Comparison of ENCODE assay signal across 26 mouse cellular contexts in the genomic region with DNA sequence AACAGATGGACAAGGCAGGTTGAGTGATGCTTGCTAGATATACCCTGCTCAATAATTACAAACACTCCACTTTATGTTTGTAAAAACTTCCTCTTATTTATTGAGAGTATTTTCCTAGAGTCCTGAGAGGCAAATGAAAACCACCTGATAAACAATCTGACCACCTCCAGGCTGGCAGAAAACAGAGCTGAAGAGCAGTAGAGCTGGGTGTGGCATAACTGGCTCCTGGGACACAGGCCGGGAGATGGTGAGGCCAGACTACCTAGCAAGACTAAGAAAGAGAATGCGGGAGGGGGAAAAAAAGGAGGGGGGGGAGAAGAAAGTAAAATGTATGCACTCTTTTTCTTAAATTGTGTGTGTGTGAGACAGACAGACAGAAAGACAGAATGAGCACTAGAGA. TPM values are rescaled to one million over a fixed set of nuclear protein-coding genes. Genes with fewer than 3 reads are reported as not detected.
DNase-seq lines count a peak whose midpoint lies in the region; ATAC-seq lines count a peak whose summit lies in the region.
"Had no signal": no experiment of that assay in that cellular context is flagged by ENCODE, and none has a peak within 500 bp of the region (broad histone marks: within the 10 kb centered on the region; RNA-seq: fewer than 3 reads in every experiment).

No protein-coding gene starts in this region.

- H3K4me2 ChIP-seq in liver, embryonic 12.5 days, result no peak overlapping the region
- H3K4me2 ChIP-seq: embryonic facial prominence, embryonic 12.5 days; forebrain, embryonic 13.5 days; forebrain, embryonic 15.5 days had no signal

- no peaks in the 10 kb centered on the region for H3K9me3 ChIP-seq in liver, embryonic 12.5 days (replicated peaks)
- H3K9me3 ChIP-seq: embryonic facial prominence, embryonic 10.5 days; embryonic facial prominence, embryonic 12.5 days; forebrain, embryonic 13.5 days; forebrain, embryonic 15.5 days had no signal

- peak; percentile 74 for DNase-seq in heart, adult 11 months
- DNase-seq in heart, postnatal 4 days, result no peak
- peak; percentile 27 for DNase-seq in liver
- DNase-seq in testis, postnatal 10 days (ENCODE audit: low spot score), result peak; percentile 15
- DNase-seq in testis, postnatal 14 days (ENCODE audit: low spot score), result no peak
- no peak for DNase-seq in adrenal gland, postnatal 25 days
- DNase-seq: adrenal gland, adult 2 months; adrenal gland, postnatal 10 days; adrenal gland, postnatal 36 days; B cell, adult 2 months; cerebellum, adult 11-12 months; cerebellum, adult 9-10 months; cerebellum, postnatal 10 days; cerebellum, postnatal 25 days had no signal

- no peak overlapping the region for H3K27ac ChIP-seq in liver, embryonic 12.5 days
- H3K27ac ChIP-seq: embryonic facial prominence, embryonic 10.5 days; embryonic facial prominence, embryonic 12.5 days; forebrain, embryonic 13.5 days; forebrain, embryonic 15.5 days had no signal

- WGBS in liver, embryonic 12.5 days (ENCODE audit: insufficient replicate concordance), result 36% methylated on average over 2 of the region's 2 CpGs

- ATAC-seq in liver, embryonic 12.5 days, result no peak; the same call in 1 of the 2 replicates
- peak; percentile 77 for ATAC-seq in megakaryocyte-erythroid progenitor cell, adult 5-6 weeks (replicated peaks; ENCODE audit: low FRiP score, low TSS enrichment, poor library complexity, severe bottlenecking)
- ATAC-seq: forebrain, embryonic 13.5 days; forebrain, embryonic 15.5 days; forebrain, postnatal 0 days had no signal

- H3K27me3 ChIP-seq in liver, embryonic 12.5 days (replicated peaks), result no peaks in the 10 kb centered on the region
- H3K27me3 ChIP-seq: embryonic facial prominence, embryonic 12.5 days; forebrain, embryonic 13.5 days; forebrain, embryonic 15.5 days had no signal

- H3K36me3 ChIP-seq in liver, embryonic 12.5 days, result no peaks in the 10 kb centered on the region
- H3K36me3 ChIP-seq: forebrain, embryonic 15.5 days had no signal

- H3K4me1 ChIP-seq in liver, embryonic 12.5 days, result peaks cover 18% of the 10 kb centered on the region
- H3K4me1 ChIP-seq: embryonic facial prominence, embryonic 10.5 days; embryonic facial prominence, embryonic 12.5 days had no signal

- no peak overlapping the region for H3K9ac ChIP-seq in liver, embryonic 12.5 days
- H3K9ac ChIP-seq: embryonic facial prominence, embryonic 12.5 days; forebrain, embryonic 13.5 days; forebrain, embryonic 15.5 days; forebrain, postnatal 0 days had no signal

- H3K4me3 ChIP-seq in liver, embryonic 12.5 days, result no peak overlapping the region
- H3K4me3 ChIP-seq: embryonic facial prominence, embryonic 10.5 days; embryonic facial prominence, embryonic 12.5 days; erythroblast, embryonic 14.5 days; forebrain, embryonic 13.5 days; forebrain, embryonic 15.5 days had no signal

RNA-seq across cellular contexts. Expression of a gene that starts 18.5 kb away (rescaled TPM):
- 10 to 100 TPM; 15.2 to 15.4 TPM for total RNA-seq in heart, postnatal 4 days (2021)
- polyA plus RNA-seq in liver, embryonic 12.5 days (2016; fragmentation: Nextera tagmentation; extraction: Ambion mirVana), result 2.2 and 2.3 TPM in 2 replicates
- 7.5 and 14.1 TPM in 2 replicates for total RNA-seq in megakaryocyte-erythroid progenitor cell, adult 5-6 weeks (2014; fragmentation: Nextera tagmentation)
- total RNA-seq in megakaryocyte-erythroid progenitor cell, adult 5-6 weeks (2017), result 5.6 and 6.8 TPM in 2 replicates
- total RNA-seq in adrenal gland, postnatal 25 days (2021), result 13.2 and 16.7 TPM in 2 replicates

RNA-seq across cellular contexts. Expression of a gene that starts 33.9 kb away (rescaled TPM):
- 1 to 10 TPM; 5.6 to 7.5 TPM for total RNA-seq in heart, postnatal 4 days (2021)
- polyA plus RNA-seq in liver, embryonic 12.5 days (2016; fragmentation: Nextera tagmentation; extraction: Ambion mirVana), result 0.38 TPM in 1 of 2 replicates, not detected in the other
- total RNA-seq in megakaryocyte-erythroid progenitor cell, adult 5-6 weeks (2014; fragmentation: Nextera tagmentation), result not detected in 2 replicates
- total RNA-seq in megakaryocyte-erythroid progenitor cell, adult 5-6 weeks (2017), result not detected in 2 replicates
- total RNA-seq in adrenal gland, postnatal 25 days (2021), result not detected in 2 replicates
- total RNA-seq: adrenal gland, adult 2 months; adrenal gland, postnatal 36 days; ES-E14 had no signal
- polyA plus RNA-seq: adrenal gland, adult 2 months; cerebellum, adult 2 months; cortical plate, adult 2 months; erythroblast, embryonic 14.5 days; forebrain, embryonic 11.5 days; forebrain, embryonic 13.5 days; forebrain, embryonic 15.5 days had no signal

RNA-seq across cellular contexts. Expression of a gene that starts 45.7 kb away (rescaled TPM):
- total RNA-seq in heart, postnatal 4 days (2021), result 100 to 1,000 TPM; 230 to 272 TPM
- 0.25 and 0.54 TPM in 2 replicates for polyA plus RNA-seq in liver, embryonic 12.5 days (2016; fragmentation: Nextera tagmentation; extraction: Ambion mirVana)
- not detected in 2 replicates for total RNA-seq in megakaryocyte-erythroid progenitor cell, adult 5-6 weeks (2014; fragmentation: Nextera tagmentation)
- 0.05 and 0.46 TPM in 2 replicates for total RNA-seq in megakaryocyte-erythroid progenitor cell, adult 5-6 weeks (2017)
- 0.18 TPM in 1 of 2 replicates, not detected in the other for total RNA-seq in adrenal gland, postnatal 25 days (2021)
- polyA plus RNA-seq: erythroblast, embryonic 14.5 days had no signal

RNA-seq across cellular contexts. Expression of a gene that starts 51.7 kb away (rescaled TPM):
- 100 to 1,000 TPM in 1 of 2 experiments, 10 to 100 TPM in 1; 96.3 to 110 TPM for total RNA-seq in heart, postnatal 4 days (2021)
- 51.9 and 54.6 TPM in 2 replicates for polyA plus RNA-seq in liver, embryonic 12.5 days (2016; fragmentation: Nextera tagmentation; extraction: Ambion mirVana)
- 99.9 and 104 TPM in 2 replicates for total RNA-seq in megakaryocyte-erythroid progenitor cell, adult 5-6 weeks (2014; fragmentation: Nextera tagmentation)
- 50.4 and 55.1 TPM in 2 replicates for total RNA-seq in megakaryocyte-erythroid progenitor cell, adult 5-6 weeks (2017)
- 119 and 125 TPM in 2 replicates for total RNA-seq in adrenal gland, postnatal 25 days (2021)

Comparison
In these comparisons a context has a peak if more than half of its experiments do, and no peak if none do; other contexts are left out.
1. DNase-seq: peak in heart, adult 11 months (single experiment), liver (single experiment) and testis, postnatal 10 days (single experiment); none in heart, postnatal 4 days (single experiment), testis, postnatal 14 days (single experiment) and adrenal gland, postnatal 25 days (single experiment).
2. RNA of a gene that starts 45.7 kb away (total RNA-seq): 230 to 272 TPM in heart, postnatal 4 days; 0.18 TPM in adrenal gland, postnatal 25 days and 0.05 to 0.46 TPM in megakaryocyte-erythroid progenitor cell, adult 5-6 weeks; every median in the first group is over 100 times any median in the second.